7 mouse cellular contexts compared by ENCODE assay signal in genomic region chr10:61695703-61696559, GRCm38 (mm10). TPM values are rescaled to one million over a fixed set of nuclear protein-coding genes. Genes with fewer than 3 reads are reported as not detected.
A peak's percentile ranks its signal among the peaks of the same experiment; 100 is the strongest.
DNase-seq lines count a peak whose midpoint lies in the region; ATAC-seq and TF ChIP-seq lines count a peak whose summit lies in the region.

No protein-coding gene starts in this region.

- no peak for TF ChIP-seq CTCF in lung, embryonic 14.5 days (IDR thresholded peaks at IDR 0.05; ENCODE audit: low read depth)
- TF ChIP-seq CTCF in bone marrow, adult 2 months (IDR thresholded peaks at IDR 0.05; ENCODE audit: control insufficient read depth, insufficient read depth, low read length) = no peak

- peak overlapping the region; percentile 73 for H3K9ac ChIP-seq in lung, embryonic 14.5 days
- H3K9ac ChIP-seq in forebrain, embryonic 12.5 days = peak overlapping the region; percentile 75

- DNase-seq in lung, embryonic 14.5 days = peak; percentile 34
- no peak for DNase-seq in lung, postnatal 36 days
- DNase-seq in limb, embryonic 10.5 days (ENCODE audit: low spot score) = peak; percentile 55
- no peak for DNase-seq in adipocyte (ENCODE audit: low spot score)

- no peaks in the 10 kb centered on the region for H3K9me3 ChIP-seq in lung, embryonic 14.5 days (ENCODE audit: low read depth, low read length)
- H3K9me3 ChIP-seq in forebrain, embryonic 12.5 days = no peaks in the 10 kb centered on the region
- no peaks in the 10 kb centered on the region for H3K9me3 ChIP-seq in limb, embryonic 10.5 days (replicated peaks)

- no peak for TF ChIP-seq POLR2A in bone marrow, adult 2 months (IDR thresholded peaks at IDR 0.05; ENCODE audit: borderline replicate concordance, control insufficient read depth, low read depth, low read length)
- TF ChIP-seq POLR2A in myocyte (IDR thresholded peaks at IDR 0.05; ENCODE audit: insufficient read length, low read depth) = peak; percentile 24

- peak overlapping the region; percentile 51 for H3ac ChIP-seq in myocyte (ENCODE audit: control insufficient read depth, insufficient read length)

- peak overlapping the region; percentile 98 for H3K4me3 ChIP-seq in lung, embryonic 14.5 days (ENCODE audit: low read depth, low read length)
- H3K4me3 ChIP-seq in bone marrow, adult 2 months (replicated peaks; ENCODE audit: control insufficient read depth, low read depth, low read length) = peak overlapping the region; percentile 76
- H3K4me3 ChIP-seq in forebrain, embryonic 12.5 days (replicated peaks) = peak overlapping the region; percentile 92
- H3K4me3 ChIP-seq in limb, embryonic 10.5 days = peak overlapping the region; percentile 97
- H3K4me3 ChIP-seq in myocyte = peak overlapping the region; percentile 33

- H3K27ac ChIP-seq in lung, embryonic 14.5 days (ENCODE audit: low read depth) = no peak overlapping the region
- peak overlapping the region; percentile 35 for H3K27ac ChIP-seq in bone marrow, adult 2 months (ENCODE audit: control insufficient read depth, insufficient read depth, low read depth, low read length, poor library complexity)
- H3K27ac ChIP-seq in forebrain, embryonic 12.5 days = peak overlapping the region; percentile 60; the same call in 1 of the 2 replicates
- H3K27ac ChIP-seq in limb, embryonic 10.5 days = peak overlapping the region; percentile 82

- H3K36me3 ChIP-seq in lung, embryonic 14.5 days (ENCODE audit: insufficient read depth) = peaks cover 42% of the 10 kb centered on the region
- H3K36me3 ChIP-seq in forebrain, embryonic 12.5 days (replicated peaks) = peaks cover 32% of the 10 kb centered on the region
- H3K36me3 ChIP-seq in limb, embryonic 10.5 days = peaks cover 62% of the 10 kb centered on the region
- H3K36me3 ChIP-seq in myocyte (ENCODE audit: control insufficient read depth, insufficient read depth) = peaks cover 15% of the 10 kb centered on the region

- H3K4me2 ChIP-seq in lung, embryonic 14.5 days = peak overlapping the region; percentile 99
- H3K4me2 ChIP-seq in forebrain, embryonic 12.5 days = peak overlapping the region; percentile 99
- peak overlapping the region; percentile 61 for H3K4me2 ChIP-seq in myocyte (ENCODE audit: low read depth)

- H3K4me1 ChIP-seq in lung, embryonic 14.5 days (ENCODE audit: insufficient read depth) = peaks cover 10% of the 10 kb centered on the region
- H3K4me1 ChIP-seq in bone marrow, adult 2 months (ENCODE audit: control insufficient read depth, insufficient read depth, low read length) = no peaks in the 10 kb centered on the region; the same call in 1 of the 2 replicates
- peaks cover 23% of the 10 kb centered on the region for H3K4me1 ChIP-seq in forebrain, embryonic 12.5 days
- H3K4me1 ChIP-seq in limb, embryonic 10.5 days = peaks cover 26% of the 10 kb centered on the region

- H3K79me2 ChIP-seq in myocyte (ENCODE audit: control insufficient read depth, insufficient read depth) = no peaks in the 10 kb centered on the region

- under 1% methylated on average over 110 of the region's 111 CpGs for WGBS in lung, embryonic 14.5 days
- WGBS in bone marrow, adult 2 months = 1% methylated on average over 109 of the region's 111 CpGs
- under 1% methylated on average over 99 of the region's 111 CpGs for WGBS in forebrain, embryonic 12.5 days
- under 1% methylated on average over 111 of the region's 111 CpGs for WGBS in limb, embryonic 10.5 days

- ATAC-seq in lung, embryonic 14.5 days (ENCODE audit: insufficient read depth) = peak; percentile 0
- peak; percentile 3; the same call in 1 of the 2 replicates for ATAC-seq in forebrain, embryonic 12.5 days (ENCODE audit: low FRiP score)

- no peaks in the 10 kb centered on the region for H3K27me3 ChIP-seq in lung, embryonic 14.5 days (ENCODE audit: insufficient read depth, low read length)
- no peaks in the 10 kb centered on the region for H3K27me3 ChIP-seq in forebrain, embryonic 12.5 days
- no peaks in the 10 kb centered on the region for H3K27me3 ChIP-seq in limb, embryonic 10.5 days (ENCODE audit: low read depth, poor library complexity, severe bottlenecking)
- peaks cover 4% of the 10 kb centered on the region for H3K27me3 ChIP-seq in myocyte (ENCODE audit: control insufficient read depth, insufficient read depth, insufficient read length)

TF ChIP-seq in myocyte, 11 proteins besides CTCF, POLR2A, EP300 and RAD21:
- TF ChIP-seq E2F4 (IDR thresholded peaks at IDR 0.05; ENCODE audit: insufficient read depth) (no peak), MYOG (IDR thresholded peaks at IDR 0.05; ENCODE audit: control insufficient read depth in 1 of 3, insufficient read depth in 1 of 3, insufficient read length in 2 of 3, low read depth in 2 of 3) (no peak), CEBPB (IDR thresholded peaks at IDR 0.05; ENCODE audit: insufficient read depth, poor library complexity, severe bottlenecking) (no peak), MAX (IDR thresholded peaks at IDR 0.05; ENCODE audit: low read depth) (no peak), MYOD1 (IDR thresholded peaks at IDR 0.05; ENCODE audit: control insufficient read depth in 1 of 3, insufficient read length in 2 of 3, low read depth in 2 of 3) (peak in 1 of 3 experiments; percentile 46), TCF3 (IDR thresholded peaks at IDR 0.05; ENCODE audit: insufficient read length, low read depth) (no peak), POLR2AphosphoS2 (IDR thresholded peaks at IDR 0.05; ENCODE audit: insufficient read length, low read depth) (no peak)

RNA-seq across cellular contexts. Expression of gene Tysnd1, which starts 0.6 kb away (rescaled TPM):
- polyA plus RNA-seq in lung, embryonic 14.5 days (2014; fragmentation: Nextera tagmentation; extraction: Ambion mirVana) = 37.2 and 41.4 TPM in 2 replicates
- 12.3 and 29.2 TPM in 2 replicates for polyA plus RNA-seq in bone marrow, adult 2 months (2011; ENCODE audit: insufficient read depth, insufficient read length, low replicate concordance, missing spikeins)
- polyA plus RNA-seq in forebrain, embryonic 12.5 days (2016; fragmentation: Nextera tagmentation; extraction: Ambion mirVana) = 28.4 and 28.9 TPM in 2 replicates
- polyA plus RNA-seq in limb, embryonic 10.5 days (2016; fragmentation: Nextera tagmentation; extraction: Ambion mirVana) = 38.2 and 39.9 TPM in 2 replicates
- 25.3 TPM for polyA plus RNA-seq in myocyte (2012; fragmentation: generic; extraction: Trizol)

RNA-seq across cellular contexts. Expression of gene Sar1a, which starts 15.8 kb away (rescaled TPM):
- polyA plus RNA-seq in lung, embryonic 14.5 days (2014; fragmentation: Nextera tagmentation; extraction: Ambion mirVana) = 265 and 272 TPM in 2 replicates
- polyA plus RNA-seq in bone marrow, adult 2 months (2011; ENCODE audit: insufficient read depth, insufficient read length, low replicate concordance, missing spikeins) = 52.5 and 68.8 TPM in 2 replicates
- 216 and 221 TPM in 2 replicates for polyA plus RNA-seq in forebrain, embryonic 12.5 days (2016; fragmentation: Nextera tagmentation; extraction: Ambion mirVana)
- 220 and 231 TPM in 2 replicates for polyA plus RNA-seq in limb, embryonic 10.5 days (2016; fragmentation: Nextera tagmentation; extraction: Ambion mirVana)
- polyA plus RNA-seq in myocyte (2012; fragmentation: generic; extraction: Trizol) = 142 TPM

RNA-seq across cellular contexts. Expression of gene Aifm2, which starts 19.1 kb away (rescaled TPM):
- polyA plus RNA-seq in lung, embryonic 14.5 days (2014; fragmentation: Nextera tagmentation; extraction: Ambion mirVana) = 11.5 and 12.1 TPM in 2 replicates
- polyA plus RNA-seq in bone marrow, adult 2 months (2011; ENCODE audit: insufficient read depth, insufficient read length, low replicate concordance, missing spikeins) = 9.2 and 14.9 TPM in 2 replicates
- polyA plus RNA-seq in forebrain, embryonic 12.5 days (2016; fragmentation: Nextera tagmentation; extraction: Ambion mirVana) = 5.8 and 6.1 TPM in 2 replicates
- polyA plus RNA-seq in limb, embryonic 10.5 days (2016; fragmentation: Nextera tagmentation; extraction: Ambion mirVana) = 8.3 and 11.3 TPM in 2 replicates
- 20.2 TPM for polyA plus RNA-seq in myocyte (2012; fragmentation: generic; extraction: Trizol)

RNA-seq across cellular contexts. Expression of gene Ppa1, which starts 47.6 kb away (rescaled TPM):
- 213 TPM in 2 replicates for polyA plus RNA-seq in lung, embryonic 14.5 days (2014; fragmentation: Nextera tagmentation; extraction: Ambion mirVana)
- polyA plus RNA-seq in bone marrow, adult 2 months (2011; ENCODE audit: insufficient read depth, insufficient read length, low replicate concordance, missing spikeins) = 11.7 and 19.7 TPM in 2 replicates
- 264 and 269 TPM in 2 replicates for polyA plus RNA-seq in forebrain, embryonic 12.5 days (2016; fragmentation: Nextera tagmentation; extraction: Ambion mirVana)
- 356 and 405 TPM in 2 replicates for polyA plus RNA-seq in limb, embryonic 10.5 days (2016; fragmentation: Nextera tagmentation; extraction: Ambion mirVana)
- 93.2 TPM for polyA plus RNA-seq in myocyte (2012; fragmentation: generic; extraction: Trizol)

Comparison
In these comparisons a context has a peak if more than half of its experiments do, and no peak if none do; other contexts are left out.
1. DNase-seq: peak in lung, embryonic 14.5 days (single experiment) and limb, embryonic 10.5 days (single experiment); none in lung, postnatal 36 days (single experiment) and adipocyte (single experiment).
2. H3K4me3 ChIP-seq: peak in every context shown above with its lines; median percentile 98 in lung, embryonic 14.5 days; 97 in limb, embryonic 10.5 days; 92 in forebrain, embryonic 12.5 days; 76 in bone marrow, adult 2 months; 33 in myocyte.
3. Peak in every context shown above with its lines, with median percentiles within 50 percentile points of each other: H3K4me2 ChIP-seq.